Mouse (Mus musculus) G1E (cell line): ENCODE results near the gene Slc50a1.

Source experiments
- CTCF ChIP-seq: IDR thresholded peaks from 2 replicates; pipeline ENCODE4 v1.5.1; 2012; ENCODE audit warnings: low read depth, low read length, inconsistent platforms, mixed read lengths
- TAL1 ChIP-seq: conservative IDR thresholded peaks from 2 replicates; pipeline ENCODE4 v1.6.1; 2012; ENCODE audit warnings: low read depth, low read length, inconsistent platforms, mixed read lengths

DNA sequence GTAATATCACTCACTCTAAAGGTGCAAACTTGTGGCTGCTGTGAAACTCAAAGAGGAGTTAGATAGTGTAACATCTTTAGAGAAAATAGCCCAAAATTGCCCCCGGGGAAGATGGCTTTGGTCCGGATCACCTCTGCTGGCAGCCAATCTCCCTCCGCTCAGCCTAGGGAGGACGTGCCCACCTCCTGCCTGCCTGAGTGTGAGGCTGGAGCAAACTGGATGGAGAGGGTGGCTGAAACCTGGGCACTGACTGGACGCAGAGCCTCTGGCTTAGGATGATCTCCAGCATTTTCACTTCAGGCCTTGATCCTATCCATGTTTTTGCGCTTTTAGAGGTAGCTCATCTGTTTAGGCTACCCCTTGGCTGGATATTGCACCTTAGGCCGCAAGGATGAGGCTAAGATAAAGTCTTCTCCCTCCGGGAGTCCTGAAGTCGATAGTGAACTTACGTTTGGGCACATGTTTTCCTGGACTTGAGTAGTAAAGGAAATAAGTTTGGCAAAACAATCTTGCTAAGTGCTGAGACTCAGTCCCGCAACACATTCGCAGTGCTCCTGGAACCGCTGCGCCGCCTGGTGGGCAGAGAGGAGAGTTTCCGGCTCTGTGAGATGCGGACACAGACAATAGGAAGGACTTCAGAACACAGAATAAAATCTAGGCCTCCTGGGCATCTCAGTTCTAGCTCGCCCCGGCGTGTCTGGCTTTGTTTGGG lies 11.4 kb upstream of the Slc50a1 start:
- TF ChIP-seq CTCF (no peak), TAL1 (no peak)
